Mouse (Mus musculus) subcutaneous adipose tissue, adult 2 months (tissue): ENCODE data around the gene Oard1. TPM values are rescaled to one million over a fixed set of nuclear protein-coding genes. Genes with fewer than 3 reads are reported as not detected.

Experiments used
- polyA plus RNA-seq: library from polyadenylated mRNA; depleted of rRNA; stranded (reverse); fragments of >200 nt; gene quantifications from 2 replicates; pipeline ENCODE4 v1.2.3, GENCODE M21; 2012; ENCODE audit warnings: low replicate concordance; rRNA removed

The Oard1 gene
- 8.4 and 9.1 TPM in 2 replicates for polyA plus RNA-seq

GRCm38 (mm10) chr17:48409380-48410298 is at the start of gene Oard1, which contains the start of gene Nfya:
Oard1 (plus strand) TSS chr17:48410014.
Nfya (minus strand) TSS chr17:48409906.

GRCm38 (mm10) chr17:48432158-48432980 is 22.6 kb downstream of the Oard1 start, which contains the start of gene Apobec2:
Apobec2 (minus strand) TSS chr17:48432930.

GRCm38 (mm10) chr17:48451353-48451675 is 41.5 kb downstream of the Oard1 start, which contains the start of gene Tspo2:
Tspo2 (minus strand) TSS chr17:48451522.

GRCm38 (mm10) chr17:48454688-48455087 is 44.9 kb downstream of the Oard1 start, which contains the start of gene Unc5cl:
Unc5cl (plus strand) TSS chr17:48454901.

Other genes starting within 250 kb of the Oard1 start
- 0.75 and 1.6 TPM in 2 replicates for gene A530064D06Rik, start 242.7 kb upstream of the Oard1 start, polyA plus RNA-seq
- gene Trem1, start 177.2 kb upstream of the Oard1 start, polyA plus RNA-seq = 0.09 TPM in 2 replicates
- 0.16 and 0.21 TPM in 2 replicates for gene Trem3, start 162.2 kb upstream of the Oard1 start, polyA plus RNA-seq
- 0.95 and 1.7 TPM in 2 replicates for gene Treml4, start 145.7 kb upstream of the Oard1 start, polyA plus RNA-seq
- 0.53 and 2.3 TPM in 2 replicates for gene Treml2, start 110.5 kb upstream of the Oard1 start, polyA plus RNA-seq
- 0.70 and 2.8 TPM in 2 replicates for gene B430306N03Rik, start 93.9 kb upstream of the Oard1 start, polyA plus RNA-seq
- 35.0 and 94.7 TPM in 2 replicates for gene Trem2, start 63.6 kb upstream of the Oard1 start, polyA plus RNA-seq
- 0.19 and 3.2 TPM in 2 replicates for gene Treml1, start 50.1 kb upstream of the Oard1 start, polyA plus RNA-seq
- gene Nfya, start 108 bp upstream of the Oard1 start, polyA plus RNA-seq = 56.0 and 113 TPM in 2 replicates
- gene Apobec2, start 22.9 kb downstream of the Oard1 start, polyA plus RNA-seq = not detected in 2 replicates
- gene Tspo2, start 41.5 kb downstream of the Oard1 start, polyA plus RNA-seq = 0.41 TPM in 1 of 2 replicates, not detected in the other
- gene Unc5cl, start 44.9 kb downstream of the Oard1 start, polyA plus RNA-seq = 0.11 and 2.5 TPM in 2 replicates